Mouse (Mus musculus) activated CD4-positive, CD25-positive, alpha-beta regulatory T cell, adult 9 weeks (primary cell): ENCODE measurements around the gene Gm8267. TPM values are rescaled to one million over a fixed set of nuclear protein-coding genes. Genes with fewer than 3 reads are reported as not detected.

Experiments used
- polyA plus RNA-seq: library from polyadenylated mRNA; unstranded; fragments of 100-300 nt; shearing (Covaris generic); gene quantifications from one replicate; pipeline ENCODE4 v1.2.1, GENCODE M21; 2017

Gene Gm8267
- polyA plus RNA-seq: not detected

GRCm38 (mm10) chr14:44750240-44750639, at the start of gene Gm8267:
Gene Gm8267 (minus strand): TSS chr14:44750340.

GRCm38 (mm10) chr14:44706356-44706755, 43.8 kb downstream of the Gm8267 start, which contains the start of gene Gm8257:
Gene Gm8257 (minus strand): TSS chr14:44706456.

Other genes with a start within 250 kb of the Gm8267 start
- gene Gm17093, start 232.1 kb downstream of the Gm8267 start, polyA plus RNA-seq: not detected
- gene Gm8247, start 167.2 kb downstream of the Gm8267 start, polyA plus RNA-seq: not detected
- not detected for gene Gm5624, start 122.4 kb downstream of the Gm8267 start, polyA plus RNA-seq
- gene Gm8257, start 43.9 kb downstream of the Gm8267 start, polyA plus RNA-seq: not detected
- not detected for gene Ptgdr, start 109.0 kb upstream of the Gm8267 start, polyA plus RNA-seq
- 76.1 TPM for gene Ptger2, start 237.9 kb upstream of the Gm8267 start, polyA plus RNA-seq